Mouse (Mus musculus) midbrain, embryonic 16.5 days (tissue): ENCODE results near the gene Agps. TPM values are rescaled to one million over a fixed set of nuclear protein-coding genes. Genes with fewer than 3 reads are reported as not detected.

Experiments used
- ATAC-seq: fragments of 200-750 bp; cut with Nextera tagmentation; 2 replicates; pipeline ENCODE4 v1.8.0; 2017; ENCODE audit warnings: moderate TSS enrichment
- H3K27ac ChIP-seq: fragments of 300-500 bp; sonication (generic); 2 replicates; pipeline ENCODE4 v1.5.1; 2014; ENCODE audit warnings: mild to moderate bottlenecking, low read length, mixed read lengths
- H3K27me3 ChIP-seq: fragments of 300-500 bp; sonication (generic); 2 replicates; pipeline ENCODE4 v1.6.1; 2014; ENCODE audit warnings: low read depth, low read length, mixed read lengths; ENCODE audit not compliant: control insufficient read depth, insufficient read depth
- H3K36me3 ChIP-seq: fragments of 300-500 bp; sonication (generic); 2 replicates; pipeline ENCODE4 v1.6.1; 2014; ENCODE audit warnings: mild to moderate bottlenecking, low read length, moderate library complexity, mixed read lengths; ENCODE audit not compliant: control insufficient read depth, insufficient read depth
- H3K4me1 ChIP-seq: fragments of 300-500 bp; sonication (generic); 2 replicates; pipeline ENCODE4 v1.6.1; 2014; ENCODE audit warnings: mild to moderate bottlenecking, low read length, mixed read lengths; ENCODE audit not compliant: control insufficient read depth, insufficient read depth
- H3K4me2 ChIP-seq: fragments of 300-500 bp; sonication (generic); 2 replicates; pipeline ENCODE4 v1.6.1; 2014; ENCODE audit warnings: mild to moderate bottlenecking, low read length, mixed read lengths
- H3K4me3 ChIP-seq: fragments of 300-500 bp; sonication (generic); 2 replicates; pipeline ENCODE4 v1.5.1; 2014; ENCODE audit warnings: low read depth, mild to moderate bottlenecking, low read length, moderate library complexity, mixed read lengths
- H3K9ac ChIP-seq: fragments of 300-500 bp; sonication (generic); 2 replicates; pipeline ENCODE4 v1.6.1; 2014; ENCODE audit warnings: low read depth, low read length, mixed read lengths
- H3K9me3 ChIP-seq: fragments of 300-500 bp; sonication (generic); replicated peaks from 2 replicates; pipeline ENCODE4 v1.6.1; 2014; ENCODE audit warnings: mild to moderate bottlenecking, low read length, mixed read lengths; ENCODE audit not compliant: control insufficient read depth, poor library complexity, severe bottlenecking
- WGBS: fragments of 180-500 bp; shearing (Covaris S2); extraction: QIAGEN DNeasy Blood & Tissue Kit; methylation state at CpG from one replicate; pipeline ENCODE4 v1.1.7; 2014; 5-methylcytosine and 5-hydroxymethylcytosine counted together
- polyA plus RNA-seq: library from polyadenylated mRNA; unstranded; fragments of >200 nt; fragmentation: Nextera tagmentation; extraction: Ambion mirVana; gene quantifications from 2 replicates; pipeline ENCODE4 v1.2.1, GENCODE M21; 2015

The Agps gene
- polyA plus RNA-seq, 1 experiment from 2014 or later: 26.5 TPM

DNA sequence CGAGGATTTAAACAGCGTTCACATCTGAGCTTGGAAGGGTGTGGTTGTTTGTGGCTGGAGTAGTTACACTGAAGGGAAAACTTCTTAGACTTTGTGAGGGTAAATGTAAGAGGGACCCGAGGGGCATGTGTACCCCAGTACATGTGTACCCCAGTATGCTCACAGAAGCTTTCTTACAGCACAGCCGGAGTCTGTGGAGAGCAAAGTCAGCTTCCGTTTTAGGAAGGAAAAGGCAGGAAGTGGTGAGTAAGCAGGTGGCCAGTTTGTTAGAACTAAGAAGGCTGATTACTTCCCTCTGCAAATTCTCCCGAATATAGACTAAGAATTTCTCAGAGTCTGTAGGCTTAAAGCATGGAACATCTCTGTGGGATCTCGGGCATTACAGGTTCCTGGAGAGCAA is 8.2 kb upstream of the Agps start:
- Histone ChIP-seq H3K36me3 (no peaks in the 10 kb centered on the region), H3K9me3 (no peaks in the 10 kb centered on the region), H3K4me2 (no peak overlapping the region), H3K27me3 (no peaks in the 10 kb centered on the region), H3K4me1 (no peaks in the 10 kb centered on the region), H3K4me3 (no peak overlapping the region), H3K9ac (no peak overlapping the region), H3K27ac (no peak overlapping the region)
- WGBS: 68% methylated on average over 7 of the region's 7 CpGs
- no peak for ATAC-seq

DNA sequence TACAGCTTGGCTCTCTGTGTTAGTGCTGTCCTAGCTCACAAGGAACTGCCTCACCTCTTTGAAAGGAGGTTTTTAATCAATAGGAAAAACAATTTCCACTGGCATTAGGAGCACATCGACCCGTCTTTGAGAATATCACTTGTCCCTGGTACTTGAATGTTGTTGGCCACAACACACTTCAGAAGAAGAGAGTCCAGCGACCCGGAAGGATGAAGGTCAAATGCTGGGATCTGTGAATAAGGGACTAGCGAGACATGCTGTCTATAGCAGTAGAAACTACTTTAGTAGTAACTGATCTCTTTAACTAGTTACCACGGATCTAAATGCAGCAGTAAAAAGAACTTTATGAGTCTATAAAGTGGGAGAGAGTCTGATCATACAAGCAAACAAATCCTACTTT is 7.8 kb upstream of the Agps start:
- ATAC-seq: no peak

DNA sequence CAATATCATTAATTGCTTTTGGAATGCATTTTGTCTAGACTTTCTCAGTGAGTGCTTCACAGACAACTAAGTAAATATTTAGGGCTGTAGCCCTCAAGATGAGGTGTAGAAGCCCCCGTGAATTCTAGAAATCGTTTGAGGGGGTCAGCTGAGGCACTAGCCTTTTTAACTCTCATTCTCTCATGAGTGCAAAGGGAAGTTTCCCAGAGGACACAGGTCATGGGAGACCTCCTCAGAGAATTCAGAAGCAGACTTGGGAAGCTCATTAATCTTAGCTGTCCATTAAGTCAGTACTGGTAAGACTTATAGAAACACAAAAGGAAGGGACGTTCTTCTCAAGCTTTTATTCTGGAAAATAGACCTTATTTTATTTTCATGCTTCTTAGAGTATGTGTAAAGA is 7.1 kb upstream of the Agps start:
- Histone ChIP-seq H3K9ac (no peak overlapping the region), H3K4me1 (no peaks in the 10 kb centered on the region), H3K36me3 (no peaks in the 10 kb centered on the region), H3K9me3 (no peaks in the 10 kb centered on the region), H3K4me3 (no peak overlapping the region), H3K27ac (no peak overlapping the region), H3K4me2 (no peak overlapping the region), H3K27me3 (no peaks in the 10 kb centered on the region)
- 51% methylated on average over 3 of the region's 3 CpGs for WGBS
- no peak for ATAC-seq

More for the DNA sequence above, 7.8 kb upstream of the Agps start:
- Histone ChIP-seq H3K4me2 (no peak overlapping the region), H3K27me3 (no peaks in the 10 kb centered on the region), H3K9ac (no peak overlapping the region), H3K4me1 (no peaks in the 10 kb centered on the region), H3K4me3 (no peak overlapping the region), H3K36me3 (no peaks in the 10 kb centered on the region), H3K9me3 (no peaks in the 10 kb centered on the region), H3K27ac (no peak overlapping the region)
- 46% methylated on average over 6 of the region's 6 CpGs for WGBS

DNA sequence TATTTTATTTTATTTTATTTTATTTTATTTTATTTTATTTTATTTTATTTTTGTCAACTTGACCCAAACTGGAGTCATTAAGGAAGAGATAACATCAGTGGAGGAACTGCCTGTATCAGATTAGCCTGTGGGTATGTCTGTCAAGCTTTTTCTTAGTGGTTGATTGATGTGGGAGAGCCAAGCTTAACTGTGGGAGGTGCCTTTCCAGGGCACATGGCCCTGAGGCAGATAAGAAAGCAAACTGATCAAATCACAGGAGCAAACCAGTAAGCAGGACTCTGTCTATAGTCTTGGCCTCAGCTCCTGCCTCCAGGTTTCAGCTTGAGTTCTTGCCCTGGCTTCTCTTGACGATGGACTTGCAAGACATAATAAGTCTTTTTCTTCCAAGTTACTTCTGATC is 6.4 kb upstream of the Agps start:
- no peak overlapping the region for H3K27ac ChIP-seq
- H3K36me3 ChIP-seq: no peaks in the 10 kb centered on the region
- no peak overlapping the region for H3K9ac ChIP-seq
- H3K4me3 ChIP-seq: no peak overlapping the region
- H3K9me3 ChIP-seq: no peaks in the 10 kb centered on the region
- ATAC-seq: no peak
- no peaks in the 10 kb centered on the region for H3K27me3 ChIP-seq
- 69% methylated on average over 1 of the region's 1 CpGs for WGBS
- H3K4me1 ChIP-seq: no peaks in the 10 kb centered on the region
- no peak overlapping the region for H3K4me2 ChIP-seq

DNA sequence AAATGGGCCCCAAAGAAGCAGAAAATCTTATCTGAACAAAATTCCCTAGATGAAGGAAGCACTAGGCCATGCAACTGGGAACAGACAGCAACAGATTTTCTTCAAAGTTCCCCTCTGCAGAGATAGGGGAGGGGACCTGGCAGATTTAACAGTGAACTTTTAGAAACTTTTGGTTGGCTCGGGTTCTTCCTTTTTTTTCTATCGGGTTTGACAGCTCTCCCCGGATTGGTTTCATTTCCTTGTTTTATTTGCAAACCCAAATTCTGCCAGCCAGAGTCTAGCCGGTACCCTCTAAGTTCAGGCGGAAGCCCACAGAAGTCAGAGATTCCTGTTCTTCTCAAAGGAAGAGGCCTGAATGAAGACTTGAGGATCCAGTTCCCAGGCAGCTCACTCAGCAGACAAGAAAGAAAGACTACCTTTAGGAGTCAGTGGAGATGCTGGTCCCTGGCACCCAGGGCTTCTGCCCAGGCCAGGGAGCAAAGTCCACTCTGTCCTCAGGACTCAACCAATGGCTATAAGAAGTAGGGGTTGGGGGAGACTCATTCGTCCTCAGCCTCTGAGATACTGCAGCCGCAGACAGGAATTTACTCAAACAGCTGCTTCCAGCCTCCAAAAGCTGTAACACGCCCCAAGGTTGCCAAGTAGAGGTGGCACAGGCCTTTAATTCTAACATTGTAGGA is 2.9 kb upstream of the Agps start:
- no peaks in the 10 kb centered on the region for H3K9me3 ChIP-seq
- WGBS: 85% methylated on average over 8 of the region's 8 CpGs
- no peaks in the 10 kb centered on the region for H3K36me3 ChIP-seq

DNA sequence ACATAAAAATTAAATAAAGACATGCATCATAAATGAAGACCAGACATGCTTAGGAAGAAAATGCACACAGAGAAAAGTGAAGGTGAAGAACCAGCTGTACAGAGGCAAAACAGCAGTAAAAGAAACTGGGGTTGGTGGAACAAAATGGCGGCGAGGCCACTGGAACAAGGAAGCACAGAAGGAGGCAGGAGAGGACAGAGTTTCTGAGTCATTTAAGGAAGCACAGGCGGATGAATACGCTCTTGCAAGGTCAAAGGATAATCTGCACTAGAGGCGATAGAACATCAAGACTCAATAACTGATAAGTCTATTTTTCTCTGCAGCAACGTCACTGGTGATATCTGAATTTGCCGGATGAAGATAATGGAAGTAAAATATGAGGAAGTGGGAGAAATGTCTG is 1.7 kb upstream of the Agps start:
- no peak for ATAC-seq
- 90% methylated on average over 7 of the region's 7 CpGs for WGBS

More for the DNA sequence above, 2.9 kb upstream of the Agps start:
- no peak overlapping the region for H3K4me3 ChIP-seq
- no peak overlapping the region for H3K27ac ChIP-seq
- no peak overlapping the region for H3K4me2 ChIP-seq
- H3K27me3 ChIP-seq: no peaks in the 10 kb centered on the region
- H3K9ac ChIP-seq: no peak overlapping the region
- H3K4me1 ChIP-seq: peaks cover 17% of the 10 kb centered on the region
- no peak for ATAC-seq

DNA sequence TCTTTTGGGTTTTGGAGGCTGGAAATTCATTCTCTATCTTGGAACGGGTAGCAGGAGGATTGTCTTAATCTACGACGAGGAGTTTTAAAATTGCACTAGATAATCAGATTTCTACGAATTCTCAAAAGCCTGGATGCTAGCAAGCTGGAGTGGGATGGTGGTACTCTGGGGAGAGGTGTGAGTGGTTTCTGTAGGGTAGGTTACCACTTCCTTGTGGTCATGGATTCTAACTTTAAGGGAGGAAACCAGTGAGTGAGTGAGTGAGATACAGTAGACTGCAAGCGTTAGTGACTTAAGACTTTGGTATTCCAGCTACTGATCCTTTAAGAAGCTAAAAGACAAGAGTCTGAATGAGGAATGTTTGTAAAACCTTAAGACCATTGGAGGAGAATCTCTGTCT is 804 bp downstream of the Agps start:
- no peaks in the 10 kb centered on the region for H3K27me3 ChIP-seq
- ATAC-seq: no peak
- H3K4me2 ChIP-seq: peak overlapping the region; percentile 72
- no peaks in the 10 kb centered on the region for H3K9me3 ChIP-seq
- no peaks in the 10 kb centered on the region for H3K36me3 ChIP-seq
- H3K4me1 ChIP-seq: peaks cover 22% of the 10 kb centered on the region
- peak overlapping the region; percentile 93 for H3K9ac ChIP-seq
- peak overlapping the region; percentile 96 for H3K4me3 ChIP-seq
- 0% methylated on average over 5 of the region's 5 CpGs for WGBS
- peak overlapping the region; percentile 76; the same call in 1 of the 2 replicates for H3K27ac ChIP-seq

More for the DNA sequence above, 1.7 kb upstream of the Agps start:
- Histone ChIP-seq H3K27me3 (no peaks in the 10 kb centered on the region), H3K9ac (no peak overlapping the region), H3K9me3 (no peaks in the 10 kb centered on the region), H3K4me3 (no peak overlapping the region), H3K36me3 (no peaks in the 10 kb centered on the region), H3K27ac (no peak overlapping the region), H3K4me2 (no peak overlapping the region), H3K4me1 (peaks cover 22% of the 10 kb centered on the region)

DNA sequence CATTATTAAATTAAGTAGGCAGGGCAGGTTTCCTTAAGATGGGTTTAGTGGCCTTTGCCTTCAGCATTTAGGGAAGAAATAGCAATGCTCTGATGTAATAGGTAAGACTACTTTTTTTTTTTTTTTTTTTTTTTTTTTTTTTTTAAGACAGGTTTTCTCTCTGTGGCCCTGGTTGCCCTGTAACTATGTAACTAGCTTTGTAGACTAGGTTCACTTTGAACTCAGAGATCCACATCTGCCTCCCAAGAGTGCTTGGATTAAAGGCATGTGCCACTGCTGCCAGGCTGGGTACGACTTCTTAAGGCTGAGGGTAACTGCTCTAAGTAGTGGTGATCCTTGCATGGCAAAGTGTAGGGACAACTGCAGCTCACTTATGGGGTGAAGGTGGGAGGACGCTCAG is 2.5 kb downstream of the Agps start:
- Histone ChIP-seq H3K27me3 (no peaks in the 10 kb centered on the region), H3K4me3 (no peak overlapping the region), H3K27ac (no peak overlapping the region), H3K4me1 (peaks cover 22% of the 10 kb centered on the region), H3K9ac (no peak overlapping the region), H3K4me2 (no peak overlapping the region), H3K36me3 (no peaks in the 10 kb centered on the region), H3K9me3 (no peaks in the 10 kb centered on the region)
- no peak for ATAC-seq
- WGBS: 87% methylated on average over 2 of the region's 2 CpGs

DNA sequence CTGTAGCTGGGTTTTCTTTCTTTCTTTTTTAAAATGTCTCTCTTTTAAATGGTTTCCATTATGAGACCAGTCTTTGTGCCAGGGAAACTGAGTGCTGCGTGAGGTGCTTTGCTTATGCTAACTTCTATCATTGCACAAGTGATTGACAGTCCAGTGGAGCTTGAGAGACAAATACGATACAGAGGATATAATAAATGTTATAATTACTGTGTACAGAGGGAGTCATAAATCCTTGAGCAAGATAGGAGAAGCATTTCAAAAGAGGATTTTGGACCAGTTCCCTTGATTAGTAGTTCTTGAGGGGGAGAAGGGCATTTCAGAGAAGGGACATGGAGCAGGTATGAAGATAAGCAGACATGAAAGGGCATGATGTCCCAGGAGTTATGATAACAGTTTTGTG is 10.3 kb downstream of the Agps start:
- H3K36me3 ChIP-seq: no peaks in the 10 kb centered on the region
- ATAC-seq: no peak
- 79% methylated on average over 2 of the region's 2 CpGs for WGBS

More for the DNA sequence above, 10.3 kb downstream of the Agps start:
- Histone ChIP-seq H3K4me1 (no peaks in the 10 kb centered on the region), H3K27me3 (no peaks in the 10 kb centered on the region), H3K9ac (no peak overlapping the region), H3K4me2 (no peak overlapping the region), H3K27ac (no peak overlapping the region), H3K9me3 (no peaks in the 10 kb centered on the region), H3K4me3 (no peak overlapping the region)
